Mouse (Mus musculus) Patski (cell line): Measurements from ENCODE around the gene Gramd4. TPM values are rescaled to one million over a fixed set of nuclear protein-coding genes. Genes with fewer than 3 reads are reported as not detected.
"Not testable (repeated sequence)": the region's sequence is repeated elsewhere in the genome, so short reads cannot be mapped to it uniquely, and the experiment has no call there.

Experiments
- ATAC-seq: fragments of 100-300 bp; one replicate; pipeline ENCODE4 v1.8.0; 2021
- CTCF ChIA-PET: fragments of 350-600 bp; sonication (Branson Sonifier 250); formaldehyde crosslinking; loops from one replicate; lab custom pipeline; 2022; ENCODE audit warnings: inconsistent platforms; lab: Charles Lee
- POLR2A ChIA-PET: fragments of 350-600 bp; sonication (Branson Sonifier 250); formaldehyde crosslinking; loops from one replicate; lab custom pipeline; 2022; ENCODE audit warnings: antibody characterized with exemption, inconsistent platforms; lab: Charles Lee
- DNase-seq: peaks from one replicate; pipeline ENCODE4 v3.0.0-alpha.2; 2011; ENCODE audit warnings: low read depth, low spot score
- H3K27me3 ChIP-seq: fragments of 371-371 bp; one replicate; pipeline ENCODE4 v1.5.1; 2021
- CTCF ChIP-seq: fragments of 100-300 bp; IDR thresholded peaks from one replicate; pipeline ENCODE4 v1.5.1; 2021
- in situ Hi-C: fragments of 300-500 bp; cut with MboI; formaldehyde crosslinking; loops from 3 replicates; pipeline ENCODE4 v1.11.1; 2018; ENCODE audit warnings: low pct_unique_long_range_greater_than_20kb, mixed read lengths
- polyA plus RNA-seq: library from polyadenylated mRNA; unstranded; gene quantifications from one replicate; pipeline ENCODE4 v1.2.3, GENCODE M21; 2021

The Gramd4 gene
- polyA plus RNA-seq, 1 experiment from 2014 or later, result 44.1 TPM

DNA sequence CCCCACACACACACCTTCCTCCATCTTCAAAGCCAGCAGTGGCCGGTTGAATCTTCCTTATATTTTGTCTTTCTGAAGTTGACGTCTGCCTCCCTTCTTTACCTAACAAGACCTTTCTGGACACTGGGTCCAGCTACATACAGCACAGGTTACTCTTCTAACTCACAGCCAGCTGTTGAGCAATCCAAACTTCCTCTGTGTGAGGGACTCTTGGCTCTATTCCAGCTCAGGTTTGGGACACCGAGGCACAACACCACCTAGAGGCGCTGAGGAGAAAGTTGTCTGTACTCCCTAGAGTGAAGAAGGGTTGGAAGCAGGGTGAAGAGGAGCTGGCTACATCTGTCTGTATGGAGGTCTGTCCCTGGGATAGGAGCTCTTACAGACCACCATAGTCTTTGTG is 15.1 kb upstream of the Gramd4 start:
- no peak for TF ChIP-seq CTCF
- ATAC-seq, result no peak
- in situ Hi-C loops, result no loop called here

DNA sequence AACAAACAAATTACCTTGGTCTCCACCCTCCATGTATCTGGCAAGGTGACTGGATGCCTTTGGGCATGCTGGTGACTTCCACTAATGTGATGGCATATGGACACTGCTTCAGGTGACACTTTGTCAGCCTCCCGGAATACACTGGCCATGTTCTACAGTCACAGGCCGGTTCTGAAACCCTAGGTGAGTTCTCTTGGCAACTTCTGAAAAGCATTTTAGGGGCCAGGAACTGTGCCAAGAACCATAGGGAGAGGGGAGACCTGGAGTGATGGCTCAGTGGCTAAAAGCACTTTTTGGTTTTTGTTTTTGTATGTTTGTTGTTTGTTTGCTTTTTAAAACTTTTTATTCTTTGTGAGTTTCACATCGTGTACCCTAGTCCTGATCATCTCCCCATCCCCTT is 8.0 kb upstream of the Gramd4 start:
- no peak for DNase-seq
- ATAC-seq, result no peak
- H3K27me3 ChIP-seq, result no peaks in the 10 kb centered on the region
- CTCF ChIA-PET, result interaction anchor here (1.5 kb wide), 1 partner anchor 136 kb away, joined by 7 read pairs; no protein-coding TSS in a partner anchor
- POLR2A ChIA-PET, result no interaction called here
- in situ Hi-C loops, result no loop called here
- TF ChIP-seq CTCF, result no peak

More for the DNA sequence above, 15.1 kb upstream of the Gramd4 start:
- POLR2A ChIA-PET, result no interaction called here
- CTCF ChIA-PET, result interaction anchor here (0.8 to 6.1 kb wide), 9 partner anchors 12 to 161 kb away, joined by 3 to 61 read pairs (median 4); no protein-coding TSS in a partner anchor
- no peaks in the 10 kb centered on the region for H3K27me3 ChIP-seq
- no peak for DNase-seq

DNA sequence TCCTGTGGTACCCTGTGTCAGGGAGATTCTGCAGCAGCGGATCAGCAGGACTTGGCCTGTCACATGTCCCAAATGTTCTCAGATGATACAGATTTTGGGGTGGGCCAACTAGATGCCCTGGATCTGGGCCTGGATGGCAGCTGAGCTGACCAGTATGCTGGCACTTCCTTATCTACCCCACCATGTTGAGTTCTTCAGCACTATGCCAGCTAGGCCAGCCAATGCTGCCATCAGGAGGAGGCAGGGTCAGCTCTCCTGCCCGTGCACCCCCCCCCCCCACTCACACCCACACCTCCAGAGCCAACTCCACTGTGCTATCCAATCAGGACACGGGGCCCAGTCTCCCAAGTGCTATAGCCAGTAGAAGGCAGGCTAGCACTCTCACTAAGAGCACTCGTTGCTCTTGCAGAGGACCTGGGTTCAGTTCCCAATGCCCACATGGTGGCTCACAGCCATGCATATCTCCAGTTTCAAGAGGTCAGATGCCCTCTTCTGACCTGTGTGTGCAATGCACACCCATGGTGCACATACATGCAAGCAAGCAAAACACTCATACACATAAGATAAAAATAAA is 7.2 kb upstream of the Gramd4 start:
- TF ChIP-seq CTCF, result peak; percentile 42
- ChIA-PET CTCF (no interaction called here), POLR2A (interaction anchor here (0.6 kb wide), 1 partner anchor 162 kb away, joined by 3 read pairs; no protein-coding TSS in a partner anchor)
- no peaks in the 10 kb centered on the region for H3K27me3 ChIP-seq
- in situ Hi-C loops, result loop anchor here (5.0 to 10.0 kb wide), 2 partner anchors 72 to 155 kb away; no protein-coding TSS in a partner anchor
- ATAC-seq (no peak), DNase-seq (no peak)

DNA sequence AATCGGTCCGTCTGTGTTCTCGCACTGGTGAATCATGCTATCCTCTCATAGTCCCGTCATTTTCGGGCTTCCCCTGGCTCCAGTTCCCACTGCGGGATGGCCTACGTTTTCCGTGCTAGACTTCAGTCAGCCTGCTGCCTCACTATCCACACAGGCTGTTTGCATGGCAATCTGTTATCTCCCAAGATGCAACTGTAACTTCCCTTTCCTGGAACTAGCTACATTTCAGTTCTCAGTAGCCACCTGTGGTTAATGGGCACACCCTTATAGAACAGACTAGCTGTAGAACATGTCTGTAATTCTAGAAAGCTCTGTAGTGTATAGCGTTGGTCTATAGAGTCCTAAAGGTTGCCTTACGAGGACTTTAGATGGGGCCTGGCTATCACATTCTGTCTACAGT is 6.3 kb upstream of the Gramd4 start:
- in situ Hi-C loops, result loop anchor here (5.0 to 10.0 kb wide), 2 partner anchors 71 to 154 kb away; no protein-coding TSS in a partner anchor
- ATAC-seq (no peak), DNase-seq (no peak)
- POLR2A ChIA-PET, result no interaction called here
- CTCF ChIA-PET, result interaction anchor here (1.1 to 1.3 kb wide), 2 partner anchors 7 to 138 kb away, joined by 3 to 8 read pairs; no protein-coding TSS in a partner anchor
- TF ChIP-seq CTCF, result no peak
- no peaks in the 10 kb centered on the region for H3K27me3 ChIP-seq

DNA sequence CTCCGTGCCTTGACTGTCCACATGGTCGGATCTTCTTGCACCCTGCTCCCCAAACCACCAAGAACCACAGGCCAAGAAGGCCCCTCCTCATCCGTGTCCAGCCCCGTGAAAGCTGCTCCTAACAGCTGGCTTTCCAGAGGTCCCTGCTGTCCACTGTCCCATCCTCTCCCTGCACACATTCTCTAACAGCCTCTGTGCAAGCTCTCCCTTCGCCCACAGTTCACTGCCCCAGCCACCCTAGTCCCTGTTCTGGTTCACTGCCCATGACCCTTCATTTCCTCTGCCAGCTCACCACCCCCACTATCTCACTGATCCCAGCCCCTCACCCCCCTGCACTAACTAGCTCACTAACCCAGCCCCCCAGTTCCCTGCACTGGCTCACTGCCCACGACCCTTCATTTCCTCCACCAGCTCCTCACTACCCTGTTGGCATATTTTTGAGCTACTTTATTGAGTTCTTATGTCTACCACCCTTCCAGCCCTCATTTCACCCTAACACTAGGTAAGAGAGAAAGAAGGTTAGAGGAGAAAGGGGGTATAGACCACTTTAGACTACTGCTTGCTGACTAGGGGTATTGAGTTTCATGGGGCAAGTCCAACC is 5.5 kb upstream of the Gramd4 start:
- POLR2A ChIA-PET, result no interaction called here
- CTCF ChIA-PET, result interaction anchor here (1.0 to 1.3 kb wide), 3 partner anchors 8 to 138 kb away, joined by 3 to 8 read pairs (median 3); no protein-coding TSS in a partner anchor
- H3K27me3 ChIP-seq, result no peaks in the 10 kb centered on the region
- ATAC-seq (no peak), DNase-seq (no peak)
- in situ Hi-C loops, result loop anchor here (5.0 to 10.0 kb wide), 2 partner anchors 70 to 153 kb away; no protein-coding TSS in a partner anchor
- TF ChIP-seq CTCF, result no peak

DNA sequence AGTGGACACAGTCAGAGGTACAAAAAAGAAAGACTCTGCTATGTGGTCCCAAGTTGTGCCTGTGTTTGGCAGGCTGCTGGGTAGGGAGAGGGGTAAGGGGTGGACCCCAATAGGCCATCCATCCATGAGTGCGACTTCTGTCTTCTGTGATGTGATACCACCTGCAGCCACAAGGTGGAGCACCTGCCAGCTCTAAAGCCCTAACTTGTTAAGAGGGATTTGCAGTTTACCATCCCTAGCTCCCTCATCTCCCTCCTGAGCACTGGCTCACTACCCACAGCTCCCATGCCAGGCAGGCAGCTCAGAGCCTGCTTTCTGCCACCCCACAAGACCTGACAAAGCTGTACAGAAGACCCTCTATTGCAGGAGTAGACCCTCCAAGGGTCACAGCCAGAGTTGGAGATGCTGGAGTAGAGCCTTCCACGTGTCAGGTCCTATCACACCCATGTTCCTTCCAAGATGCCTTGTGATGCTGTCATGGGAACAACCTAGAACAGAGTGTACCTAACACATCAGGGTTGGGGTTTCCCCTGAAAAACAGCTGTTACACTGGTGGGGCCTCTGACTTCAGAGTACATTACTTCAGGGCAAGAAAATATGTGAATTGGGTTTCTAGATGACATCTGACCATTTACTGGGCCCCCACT is 3.5 kb upstream of the Gramd4 start:
- in situ Hi-C loops, result loop anchor here (5.0 to 10.0 kb wide), 2 partner anchors 68 to 151 kb away; no protein-coding TSS in a partner anchor
- ATAC-seq, result no peak
- H3K27me3 ChIP-seq, result no peaks in the 10 kb centered on the region
- POLR2A ChIA-PET, result interaction anchor here (0.5 to 1.0 kb wide), 3 partner anchors 12 to 331 kb away, joined by 3 read pairs; no protein-coding TSS in a partner anchor
- TF ChIP-seq CTCF, result no peak
- no peak for DNase-seq
- CTCF ChIA-PET, result interaction anchor here (0.7 to 4.7 kb wide), 19 partner anchors 9 to 175 kb away, joined by 3 to 64 read pairs (median 3); partner anchors contain the start of gene Trmu

DNA sequence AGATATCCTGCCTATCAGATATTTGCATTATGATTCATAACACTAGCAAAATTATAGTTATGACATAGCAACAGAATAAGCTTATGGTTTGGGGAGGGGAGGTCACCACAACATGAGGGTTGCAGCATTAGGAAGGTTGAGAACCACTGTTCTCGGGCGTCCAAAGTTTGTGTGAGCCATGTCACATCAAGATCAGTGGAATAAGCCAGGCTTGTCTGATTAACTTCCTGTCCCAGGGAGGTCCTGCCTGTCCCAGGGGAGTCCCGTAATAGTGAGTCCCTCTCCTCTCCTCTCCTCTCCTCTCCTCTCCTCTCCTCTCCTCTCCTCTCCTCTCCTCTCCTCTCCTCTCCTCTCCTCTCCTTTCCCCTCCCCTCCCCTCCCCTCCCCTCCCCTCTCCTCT is 2.6 kb upstream of the Gramd4 start:
- ATAC-seq, result not testable (repeated sequence)
- in situ Hi-C loops, result loop anchor here (5.0 to 10.0 kb wide), 3 partner anchors 37 to 150 kb away; no protein-coding TSS in a partner anchor

DNA sequence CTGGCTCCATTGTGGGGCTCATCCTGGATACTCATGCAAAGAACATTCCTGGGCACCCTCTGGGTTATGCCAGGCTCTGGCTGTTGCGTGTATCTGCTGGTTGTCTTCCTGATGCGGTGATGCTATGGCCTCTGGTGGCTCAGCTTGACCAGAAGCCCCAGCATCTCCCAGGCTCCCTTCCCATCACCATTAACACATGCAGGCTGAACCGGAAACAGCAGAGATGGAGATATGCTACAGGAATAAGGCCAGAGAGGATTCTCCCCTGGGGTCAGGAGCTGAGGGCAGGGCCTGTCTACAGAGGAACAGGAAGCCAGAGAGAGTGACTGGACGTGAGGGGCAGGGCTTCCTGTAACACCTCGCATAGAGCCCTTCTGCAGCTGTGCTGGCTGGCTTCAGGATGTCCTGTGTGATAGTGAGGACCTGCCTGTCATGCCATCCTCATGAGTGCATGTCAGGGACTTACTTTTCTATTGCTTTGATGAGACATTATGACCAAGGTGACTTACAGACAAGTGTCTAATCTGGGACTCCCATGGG is 1.2 kb upstream of the Gramd4 start:
- ATAC-seq, result no peak
- no peak for DNase-seq

More for the DNA sequence above, 2.6 kb upstream of the Gramd4 start:
- ChIA-PET POLR2A (interaction anchor here (0.5 to 1.0 kb wide), 2 partner anchors 12 to 332 kb away, joined by 3 read pairs; no protein-coding TSS in a partner anchor), CTCF (interaction anchor here (0.8 to 4.7 kb wide), 15 partner anchors 10 to 175 kb away, joined by 3 to 64 read pairs (median 3); partner anchors contain the start of gene Trmu)
- not testable (repeated sequence) for DNase-seq, H3K27me3 ChIP-seq

DNA sequence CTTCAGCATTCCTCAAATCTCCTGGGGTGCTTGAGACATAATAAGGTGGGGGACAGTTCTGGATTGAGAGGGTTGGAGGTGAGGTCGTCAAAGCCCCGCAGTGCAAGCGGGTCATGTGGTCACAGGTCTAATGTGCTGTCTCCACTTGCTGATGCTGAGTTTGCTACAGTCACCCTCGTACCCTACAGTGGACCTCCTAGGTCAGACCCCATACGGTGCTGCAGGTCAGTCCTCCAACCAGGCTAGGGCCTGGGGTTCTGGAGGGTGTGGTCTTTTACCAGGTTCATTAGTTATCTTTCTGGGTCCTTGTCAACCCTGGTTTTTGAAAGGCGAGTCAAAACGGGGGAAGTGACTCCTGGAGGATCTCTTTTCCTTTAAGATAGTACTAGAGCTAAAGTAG is 413 bp downstream of the Gramd4 start:
- TF ChIP-seq CTCF, result no peak
- ChIA-PET POLR2A (no interaction called here), CTCF (no interaction called here)
- DNase-seq, result no peak
- ATAC-seq, result no peak
- no peaks in the 10 kb centered on the region for H3K27me3 ChIP-seq
- in situ Hi-C loops, result loop anchor here (5.0 to 10.0 kb wide), 2 partner anchors 34 to 147 kb away; no protein-coding TSS in a partner anchor

More for the DNA sequence above, 1.2 kb upstream of the Gramd4 start:
- no peak for TF ChIP-seq CTCF
- no peaks in the 10 kb centered on the region for H3K27me3 ChIP-seq
- in situ Hi-C loops, result loop anchor here (5.0 to 10.0 kb wide), 2 partner anchors 36 to 149 kb away; no protein-coding TSS in a partner anchor
- ChIA-PET POLR2A (no interaction called here), CTCF (interaction anchor here (0.7 to 4.7 kb wide), 4 partner anchors 10 to 84 kb away, joined by 3 to 64 read pairs (median 6); no protein-coding TSS in a partner anchor)
